Mouse (Mus musculus): ENCODE results near the gene Plod3. TPM values are rescaled to one million over a fixed set of nuclear protein-coding genes. Genes with fewer than 3 reads are reported as not detected.
A peak's percentile ranks its signal among the peaks of the same experiment; 100 is the strongest.
"Not testable (repeated sequence)": the region's sequence is repeated elsewhere in the genome, so short reads cannot be mapped to it uniquely, and the experiment has no call there.

Plod3 gene
- 36.3 and 39.7 TPM in 2 replicates for polyA plus RNA-seq (2015; fragmentation: Nextera tagmentation; extraction: Ambion mirVana)

DNA sequence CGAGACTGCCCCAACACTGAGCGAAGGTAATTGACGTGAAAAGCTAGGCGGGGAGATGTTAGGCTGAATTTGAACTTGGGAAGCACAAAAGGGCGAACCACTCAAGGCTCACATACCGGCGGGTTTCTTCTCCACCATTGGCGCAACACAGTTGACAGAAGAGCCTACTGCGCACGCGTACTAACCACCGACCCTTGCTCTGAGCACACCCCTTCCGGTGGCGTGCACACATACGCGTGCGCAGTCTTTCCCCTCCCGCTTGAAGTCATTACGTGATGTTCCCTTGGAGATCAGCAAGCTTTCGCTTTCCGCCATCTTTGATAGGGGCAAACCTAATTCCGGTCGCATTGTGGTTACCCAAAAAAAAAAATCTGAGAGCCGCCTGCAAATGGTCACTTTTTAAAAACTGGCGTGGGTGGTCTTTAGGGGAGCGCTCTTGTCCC, at the start of gene Plod3:
Gene Plod3 (plus strand): TSS at position 325 of the 443 bp plus-strand sequence.
- peak; percentile 91 for ATAC-seq
- peak within 1 kb of the TSS; percentile 59 for H3K4me3 ChIP-seq (ENCODE audit: low read length)
- no peaks in the 10 kb centered on the region for H3K9me3 ChIP-seq (ENCODE audit: control insufficient read depth, low read length)
- peaks cover 30% of the 10 kb centered on the region for H3K36me3 ChIP-seq (ENCODE audit: control insufficient read depth, insufficient read depth, low read length)
- WGBS = under 1% methylated on average over 26 of the region's 26 CpGs
- no peaks in the 10 kb centered on the region for H3K27me3 ChIP-seq (replicated peaks; ENCODE audit: control insufficient read depth, insufficient read depth, low read length)
- H3K4me2 ChIP-seq (ENCODE audit: low read length) = peak within 1 kb of the TSS; percentile 62
- peak within 1 kb of the TSS; percentile 79 for H3K9ac ChIP-seq (ENCODE audit: low read depth, low read length)
- H3K4me1 ChIP-seq (ENCODE audit: control insufficient read depth, insufficient read depth, low read depth, low read length) = peaks cover 15% of the 10 kb centered on the region
- peak within 1 kb of the TSS; percentile 86 for H3K27ac ChIP-seq (ENCODE audit: low read depth, low read length)

DNA sequence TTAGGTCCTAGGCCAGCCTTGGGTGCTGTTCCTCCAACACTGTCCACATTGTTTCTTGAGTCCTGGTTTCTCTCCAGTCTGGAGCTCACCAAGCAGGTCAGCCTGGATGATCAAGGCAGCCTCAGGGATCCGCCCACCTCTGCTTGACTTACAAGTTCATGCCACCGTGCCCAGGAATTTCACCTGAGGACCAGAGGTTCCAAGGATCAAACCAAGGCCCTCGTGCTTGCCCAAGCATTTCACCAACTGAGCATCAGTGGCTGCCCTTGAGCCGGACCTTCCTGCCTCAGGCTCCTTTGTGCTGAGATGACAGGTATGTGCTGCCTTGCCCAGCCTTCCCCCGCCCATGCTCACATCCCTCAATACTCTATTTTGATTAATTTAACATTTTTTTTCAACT, 49.2 kb upstream of the Plod3 start:
- Histone ChIP-seq H3K27ac (ENCODE audit: low read depth, low read length) (no peak overlapping the region), H3K4me1 (ENCODE audit: control insufficient read depth, insufficient read depth, low read depth, low read length) (no peaks in the 10 kb centered on the region), H3K36me3 (ENCODE audit: control insufficient read depth, insufficient read depth, low read length) (no peaks in the 10 kb centered on the region), H3K4me2 (ENCODE audit: low read length) (no peak overlapping the region), H3K9me3 (ENCODE audit: control insufficient read depth, low read length) (no peaks in the 10 kb centered on the region), H3K9ac (ENCODE audit: low read depth, low read length) (no peak overlapping the region), H3K4me3 (ENCODE audit: low read length) (no peak overlapping the region), H3K27me3 (replicated peaks; ENCODE audit: control insufficient read depth, insufficient read depth, low read length) (no peaks in the 10 kb centered on the region)
- WGBS = 91% methylated on average over 5 of the region's 5 CpGs
- no peak for ATAC-seq

DNA sequence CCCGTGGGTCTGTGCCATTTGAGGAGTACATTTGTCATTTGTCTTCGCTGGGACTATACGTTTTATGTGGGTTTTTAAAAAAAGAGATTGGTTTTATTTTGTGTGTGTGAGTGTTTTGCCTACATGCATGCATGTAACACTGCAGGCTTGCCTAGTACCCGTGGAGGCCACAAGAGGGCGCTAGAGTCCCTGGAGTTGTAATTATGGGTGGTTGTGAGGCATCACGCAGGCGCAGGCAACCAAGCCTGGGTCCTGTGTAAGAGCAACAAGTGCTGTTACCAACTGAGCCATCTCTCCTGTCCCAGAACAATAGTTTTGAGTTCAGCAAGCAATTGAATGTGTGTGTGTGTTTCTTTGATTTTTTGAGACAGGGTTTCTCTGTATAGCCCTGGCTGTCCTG, 47.5 kb upstream of the Plod3 start:
- Histone ChIP-seq H3K9ac (ENCODE audit: low read depth, low read length) (no peak overlapping the region), H3K36me3 (ENCODE audit: control insufficient read depth, insufficient read depth, low read length) (no peaks in the 10 kb centered on the region), H3K4me3 (ENCODE audit: low read length) (no peak overlapping the region), H3K4me2 (ENCODE audit: low read length) (no peak overlapping the region), H3K9me3 (ENCODE audit: control insufficient read depth, low read length) (no peaks in the 10 kb centered on the region), H3K27ac (ENCODE audit: low read depth, low read length) (no peak overlapping the region), H3K4me1 (ENCODE audit: control insufficient read depth, insufficient read depth, low read depth, low read length) (no peaks in the 10 kb centered on the region), H3K27me3 (replicated peaks; ENCODE audit: control insufficient read depth, insufficient read depth, low read length) (no peaks in the 10 kb centered on the region)
- ATAC-seq = no peak
- WGBS = 69% methylated on average over 7 of the region's 7 CpGs

DNA sequence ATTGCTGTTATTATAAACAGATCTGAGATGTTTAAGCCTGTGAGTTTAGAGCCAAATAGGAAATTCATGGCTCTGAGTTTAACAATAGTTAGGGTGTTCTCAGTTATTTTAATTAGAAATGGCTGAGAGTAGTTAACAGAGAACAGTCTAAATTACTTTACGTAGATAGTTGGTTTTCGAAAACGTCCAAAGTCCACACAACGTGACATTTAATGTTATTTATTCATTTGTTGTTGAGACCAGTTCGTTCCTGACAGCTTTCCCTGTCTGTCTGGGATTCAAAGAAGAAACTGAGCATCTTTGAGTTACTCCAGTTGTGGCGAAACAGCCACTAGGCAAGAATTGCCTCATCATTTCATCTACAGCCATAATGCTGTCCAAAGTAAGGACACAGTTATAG, 46.8 kb upstream of the Plod3 start:
- not testable (repeated sequence) for H3K36me3 ChIP-seq (ENCODE audit: control insufficient read depth, insufficient read depth, low read length); H3K9ac ChIP-seq (ENCODE audit: low read depth, low read length); H3K27me3 ChIP-seq (replicated peaks; ENCODE audit: control insufficient read depth, insufficient read depth, low read length); H3K4me3 ChIP-seq (ENCODE audit: low read length); H3K4me1 ChIP-seq (ENCODE audit: control insufficient read depth, insufficient read depth, low read depth, low read length); ATAC-seq; H3K4me2 ChIP-seq (ENCODE audit: low read length); H3K27ac ChIP-seq (ENCODE audit: low read depth, low read length); H3K9me3 ChIP-seq (ENCODE audit: control insufficient read depth, low read length)
- WGBS = 85% methylated on average over 6 of the region's 6 CpGs

DNA sequence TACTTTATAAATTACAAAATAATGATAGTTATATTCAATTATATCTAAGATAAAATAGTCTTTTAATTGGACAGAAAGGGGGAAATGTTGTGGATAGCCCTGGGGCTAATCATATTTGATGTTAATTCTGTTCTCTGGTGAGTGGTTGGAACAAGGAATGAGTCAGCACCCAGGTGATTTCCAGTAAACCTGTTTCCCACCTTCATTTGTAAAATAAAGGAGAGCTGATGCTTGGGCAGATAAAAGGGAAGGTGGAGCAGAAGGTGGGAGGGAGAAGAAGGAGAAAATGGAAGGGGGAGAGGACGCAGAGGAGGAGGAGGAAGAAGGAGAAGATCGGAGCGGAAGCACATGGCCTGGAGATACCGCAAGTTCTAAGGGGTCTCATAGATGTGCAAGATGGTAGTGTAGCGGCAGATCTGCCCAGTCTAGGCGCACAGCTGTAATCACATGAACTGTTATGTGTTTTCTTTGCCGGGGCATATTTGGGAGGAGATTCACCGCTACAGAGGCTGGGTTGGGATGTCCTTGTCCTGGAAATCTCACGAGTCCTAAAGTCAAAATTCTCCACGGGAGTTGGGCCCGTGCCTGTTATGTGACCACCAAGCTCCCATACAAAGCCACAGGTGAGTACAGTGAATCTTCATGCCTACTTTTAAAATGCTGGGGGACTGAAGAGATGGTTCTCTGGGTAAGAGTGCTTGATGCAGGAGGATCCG, 45.8 kb upstream of the Plod3 start:
- Histone ChIP-seq H3K27me3 (replicated peaks; ENCODE audit: control insufficient read depth, insufficient read depth, low read length) (no peaks in the 10 kb centered on the region), H3K4me2 (ENCODE audit: low read length) (no peak overlapping the region), H3K36me3 (ENCODE audit: control insufficient read depth, insufficient read depth, low read length) (no peaks in the 10 kb centered on the region), H3K27ac (ENCODE audit: low read depth, low read length) (no peak overlapping the region), H3K4me3 (ENCODE audit: low read length) (no peak overlapping the region), H3K9me3 (ENCODE audit: control insufficient read depth, low read length) (no peaks in the 10 kb centered on the region), H3K9ac (ENCODE audit: low read depth, low read length) (no peak overlapping the region), H3K4me1 (ENCODE audit: control insufficient read depth, insufficient read depth, low read depth, low read length) (no peaks in the 10 kb centered on the region)
- WGBS = 89% methylated on average over 12 of the region's 12 CpGs
- no peak for ATAC-seq

DNA sequence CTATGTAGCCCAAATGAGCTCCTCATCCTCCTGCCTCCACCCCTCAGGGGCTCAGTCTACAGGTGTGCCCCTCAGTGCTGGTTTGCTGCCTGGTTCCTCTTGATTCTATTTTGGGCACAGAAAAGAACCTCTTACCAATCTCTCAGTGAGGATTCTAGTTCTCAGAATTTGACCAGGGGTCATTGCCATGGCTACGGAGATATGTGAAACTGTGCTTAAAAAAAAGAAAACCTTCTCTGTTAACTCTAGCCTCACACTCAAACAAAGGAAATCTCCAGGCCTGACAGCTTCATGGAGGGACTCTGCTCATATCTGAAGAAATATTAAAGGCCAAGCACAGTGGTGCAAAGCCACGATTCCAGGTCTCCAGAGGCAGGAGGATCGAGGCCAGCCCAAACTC, 44.0 kb upstream of the Plod3 start:
- ATAC-seq = no peak
- Histone ChIP-seq H3K4me3 (ENCODE audit: low read length) (no peak overlapping the region), H3K36me3 (ENCODE audit: control insufficient read depth, insufficient read depth, low read length) (no peaks in the 10 kb centered on the region), H3K27me3 (replicated peaks; ENCODE audit: control insufficient read depth, insufficient read depth, low read length) (no peaks in the 10 kb centered on the region), H3K4me2 (ENCODE audit: low read length) (no peak overlapping the region), H3K27ac (ENCODE audit: low read depth, low read length) (no peak overlapping the region), H3K9me3 (ENCODE audit: control insufficient read depth, low read length) (no peaks in the 10 kb centered on the region), H3K4me1 (ENCODE audit: control insufficient read depth, insufficient read depth, low read depth, low read length) (no peaks in the 10 kb centered on the region), H3K9ac (ENCODE audit: low read depth, low read length) (no peak overlapping the region)
- 84% methylated on average over 3 of the region's 3 CpGs for WGBS

DNA sequence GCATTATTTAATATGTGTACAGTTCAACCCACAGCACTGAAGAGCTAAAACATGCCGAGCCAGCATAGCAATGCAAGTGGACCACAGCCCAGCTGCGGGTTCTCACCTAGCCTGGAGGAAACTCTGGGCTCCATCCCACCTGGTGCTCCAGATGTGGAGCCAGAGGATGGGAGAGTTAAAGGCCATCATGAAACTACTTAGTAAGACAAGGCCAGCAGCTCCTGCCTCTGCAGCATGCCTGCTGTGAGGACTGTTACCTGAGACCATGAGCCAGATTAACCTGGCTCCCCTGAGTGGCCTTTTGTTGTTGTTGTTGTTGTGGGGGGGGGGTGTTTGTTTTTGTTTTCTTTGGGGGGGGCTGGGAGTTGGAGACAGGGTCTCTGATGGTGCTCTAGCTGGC, 43.4 kb upstream of the Plod3 start:
- no peaks in the 10 kb centered on the region for H3K4me1 ChIP-seq (ENCODE audit: control insufficient read depth, insufficient read depth, low read depth, low read length)
- H3K9me3 ChIP-seq (ENCODE audit: control insufficient read depth, low read length) = no peaks in the 10 kb centered on the region
- no peak for ATAC-seq
- H3K9ac ChIP-seq (ENCODE audit: low read depth, low read length) = no peak overlapping the region
- H3K4me3 ChIP-seq (ENCODE audit: low read length) = no peak overlapping the region
- no peaks in the 10 kb centered on the region for H3K27me3 ChIP-seq (replicated peaks; ENCODE audit: control insufficient read depth, insufficient read depth, low read length)
- H3K4me2 ChIP-seq (ENCODE audit: low read length) = no peak overlapping the region
- WGBS = 83% methylated on average over 2 of the region's 2 CpGs
- H3K36me3 ChIP-seq (ENCODE audit: control insufficient read depth, insufficient read depth, low read length) = no peaks in the 10 kb centered on the region
- H3K27ac ChIP-seq (ENCODE audit: low read depth, low read length) = no peak overlapping the region

DNA sequence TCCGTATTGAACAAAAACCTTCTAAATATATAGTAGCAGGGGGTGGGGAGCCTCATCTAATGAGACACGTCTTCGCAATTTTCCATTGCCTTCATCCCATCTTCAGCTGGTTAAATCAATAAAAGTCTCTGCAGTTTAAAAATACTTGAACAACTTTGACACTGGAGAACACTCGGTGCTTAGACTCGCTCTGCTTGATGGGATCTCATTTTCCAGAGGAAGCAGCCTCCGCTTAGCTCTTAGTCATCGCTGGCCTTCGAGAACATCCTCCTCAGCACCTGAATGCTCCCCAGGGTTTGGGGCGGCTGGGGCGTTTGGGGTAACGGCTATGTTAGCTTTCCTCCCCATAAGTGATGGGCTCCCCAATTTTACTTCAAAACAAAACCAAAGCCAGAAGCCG, 41.7 kb upstream of the Plod3 start:
- 82% methylated on average over 12 of the region's 12 CpGs for WGBS
- ATAC-seq = no peak
- no peak overlapping the region for H3K9ac ChIP-seq (ENCODE audit: low read depth, low read length)
- no peaks in the 10 kb centered on the region for H3K27me3 ChIP-seq (replicated peaks; ENCODE audit: control insufficient read depth, insufficient read depth, low read length)
- no peak overlapping the region for H3K4me2 ChIP-seq (ENCODE audit: low read length)
- H3K36me3 ChIP-seq (ENCODE audit: control insufficient read depth, insufficient read depth, low read length) = no peaks in the 10 kb centered on the region
- no peak overlapping the region for H3K4me3 ChIP-seq (ENCODE audit: low read length)
- H3K9me3 ChIP-seq (ENCODE audit: control insufficient read depth, low read length) = no peaks in the 10 kb centered on the region
- no peaks in the 10 kb centered on the region for H3K4me1 ChIP-seq (ENCODE audit: control insufficient read depth, insufficient read depth, low read depth, low read length)
- H3K27ac ChIP-seq (ENCODE audit: low read depth, low read length) = no peak overlapping the region

DNA sequence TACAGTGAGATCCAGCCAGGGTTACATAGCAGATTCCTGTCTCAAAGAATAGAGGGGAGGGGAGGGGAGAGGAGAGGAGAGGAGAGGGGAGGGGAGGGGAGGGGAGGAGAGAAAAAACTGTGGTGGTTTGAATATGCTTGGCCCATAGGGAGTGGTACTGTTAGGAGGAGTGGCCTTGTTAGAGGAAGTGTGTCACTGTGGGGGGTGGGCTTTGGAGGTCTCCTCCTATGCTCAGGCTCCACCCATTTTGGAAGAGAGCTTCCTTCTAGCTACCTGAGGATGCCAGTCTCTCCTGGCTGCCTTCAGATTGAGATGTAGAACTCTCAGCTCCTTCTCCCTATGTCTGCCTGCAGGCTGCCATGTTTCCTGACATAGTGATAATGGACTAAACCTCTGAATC, 38.9 kb upstream of the Plod3 start:
- H3K9ac ChIP-seq (ENCODE audit: low read depth, low read length) = no peak overlapping the region
- H3K4me2 ChIP-seq (ENCODE audit: low read length) = no peak overlapping the region
- H3K27me3 ChIP-seq (replicated peaks; ENCODE audit: control insufficient read depth, insufficient read depth, low read length) = no peaks in the 10 kb centered on the region
- H3K4me1 ChIP-seq (ENCODE audit: control insufficient read depth, insufficient read depth, low read depth, low read length) = no peaks in the 10 kb centered on the region
- no peaks in the 10 kb centered on the region for H3K9me3 ChIP-seq (ENCODE audit: control insufficient read depth, low read length)
- ATAC-seq = no peak
- no peak overlapping the region for H3K27ac ChIP-seq (ENCODE audit: low read depth, low read length)
- no peaks in the 10 kb centered on the region for H3K36me3 ChIP-seq (ENCODE audit: control insufficient read depth, insufficient read depth, low read length)
- no peak overlapping the region for H3K4me3 ChIP-seq (ENCODE audit: low read length)

Measured in hindbrain, embryonic 16.5 days (tissue).